Mouse (Mus musculus) effector memory CD4-positive, alpha-beta T cell, adult 7 months (primary cell): ENCODE measurements around the gene Rai14. TPM values are rescaled to one million over a fixed set of nuclear protein-coding genes. Genes with fewer than 3 reads are reported as not detected.

Experiments used
- polyA plus RNA-seq: library from polyadenylated mRNA; unstranded; fragments of 100-300 nt; shearing (Covaris generic); gene quantifications from one replicate; pipeline ENCODE4 v1.2.1, GENCODE M21; 2017

The Rai14 gene
- polyA plus RNA-seq = 1.5 TPM

GRCm38 (mm10) chr15:10714409-10715138 is at the start of gene Rai14:
Gene Rai14, minus strand, starts transcription at chr15:10714624.

GRCm38 (mm10) chr15:10558465-10558864 is 156.0 kb downstream of the Rai14 start, which contains the start of gene Ttc23l:
Gene Ttc23l, minus strand, starts transcription at chr15:10558668.

Other genes starting within 250 kb of the Rai14 start
- 48.0 TPM for gene Dnajc21, start 244.1 kb downstream of the Rai14 start, polyA plus RNA-seq
- gene Brix1, start 228.7 kb downstream of the Rai14 start, polyA plus RNA-seq = 128 TPM
- 23.1 TPM for gene Rad1, start 228.6 kb downstream of the Rai14 start, polyA plus RNA-seq
- not detected for gene Ttc23l, start 156.0 kb downstream of the Rai14 start, polyA plus RNA-seq
- 0.16 TPM for gene C1qtnf3, start 237.7 kb upstream of the Rai14 start, polyA plus RNA-seq